Mouse (Mus musculus) MEL (cell line): ENCODE measurements around the gene Serinc5. TPM values are rescaled to one million over a fixed set of nuclear protein-coding genes. Genes with fewer than 3 reads are reported as not detected.

ENCODE experiments used
- DNase-seq: peaks from one replicate; pipeline ENCODE4 v3.0.0; 2011; ENCODE audit warnings: low read depth, low spot score
- H3K27ac ChIP-seq: 2 replicates; pipeline ENCODE4 v1.5.1; 2012; ENCODE audit warnings: low read depth, mild to moderate bottlenecking, control low read depth, low read length, moderate library complexity; ENCODE audit not compliant: control insufficient read depth
- H3K27me3 ChIP-seq, 2 experiments: fragments of 150-350 bp in 1 of 2; sonication (generic) in 1 of 2; 2 replicates each; pipeline ENCODE4 v1.6.1; 2012; ENCODE audit warnings: low read length in 2 of 2, mild to moderate bottlenecking in 2 of 2, improper control_type of control experiment in 1 of 2, moderate library complexity in 1 of 2; ENCODE audit not compliant: insufficient read depth in 2 of 2, control insufficient read depth in 1 of 2
- H3K36me3 ChIP-seq, 2 experiments: 2 replicates each; pipeline ENCODE4 v1.6.1; 2012 to 2014; ENCODE audit warnings: low read length in 2 of 2, improper control_type of control experiment in 1 of 2, inconsistent platforms in 1 of 2, mild to moderate bottlenecking in 1 of 2; ENCODE audit not compliant: insufficient read depth in 2 of 2, control insufficient read depth in 1 of 2
- H3K4me1 ChIP-seq, 2 experiments: fragments of 150-350 bp in 1 of 2; sonication (generic) in 1 of 2; 2 replicates each; pipeline ENCODE4 v1.6.1; 2012; ENCODE audit warnings: low read length in 2 of 2, improper control_type of control experiment in 1 of 2, mild to moderate bottlenecking in 1 of 2; ENCODE audit not compliant: insufficient read depth in 2 of 2, control insufficient read depth in 1 of 2
- H3K4me3 ChIP-seq, 2 experiments: fragments of 150-350 bp in 1 of 2; sonication (generic) in 1 of 2; 2 replicates each; pipeline ENCODE4 v1.5.1; 2012; ENCODE audit warnings: low read depth in 2 of 2, low read length in 2 of 2, mild to moderate bottlenecking in 2 of 2, moderate library complexity in 2 of 2, control low read depth in 1 of 2, improper control_type of control experiment in 1 of 2; ENCODE audit not compliant: control insufficient read depth in 1 of 2, insufficient read depth in 1 of 2
- H3K79me2 ChIP-seq: 2 replicates; pipeline ENCODE4 v1.6.1; 2012; ENCODE audit warnings: mild to moderate bottlenecking, low read length, moderate library complexity; ENCODE audit not compliant: control insufficient read depth, poor library complexity, insufficient read depth
- H3K9ac ChIP-seq: 2 replicates; pipeline ENCODE4 v1.6.1; 2012; ENCODE audit warnings: low read depth, mild to moderate bottlenecking, control low read depth, low read length, moderate library complexity; ENCODE audit not compliant: control insufficient read depth, poor library complexity, severe bottlenecking
- H3K9me3 ChIP-seq: fragments of 150-350 bp; sonication (generic); replicated peaks from 2 replicates; pipeline ENCODE4 v1.6.1; 2012; ENCODE audit warnings: mild to moderate bottlenecking, low read length, improper control_type of control experiment, moderate library complexity; ENCODE audit not compliant: insufficient read depth
- CHD1 ChIP-seq: IDR thresholded peaks from 2 replicates; pipeline ENCODE4 v1.6.1; 2012; ENCODE audit warnings: low read depth, mild to moderate bottlenecking, inconsistent platforms, low read length, improper control_type of control experiment
- ELF1 ChIP-seq: IDR thresholded peaks from 2 replicates; pipeline ENCODE4 v1.6.1; 2014; ENCODE audit warnings: low read depth, mild to moderate bottlenecking, inconsistent platforms, low read length, improper control_type of control experiment, moderate library complexity
- EP300 ChIP-seq, 2 experiments: IDR thresholded peaks; 2 replicates each; pipeline ENCODE4 v1.6.1; 2011; ENCODE audit warnings: improper control_type of control experiment in 2 of 2, low read length in 2 of 2, low read depth in 1 of 2, mild to moderate bottlenecking in 1 of 2
- ETS1 ChIP-seq: IDR thresholded peaks from 2 replicates; pipeline ENCODE4 v1.6.1; 2012; ENCODE audit warnings: low read depth, mild to moderate bottlenecking, inconsistent platforms, low read length, improper control_type of control experiment, moderate library complexity
- GATA1 ChIP-seq: IDR thresholded peaks from 2 replicates; pipeline ENCODE4 v1.6.1; 2011; ENCODE audit warnings: low read depth, low read length, improper control_type of control experiment
- HCFC1 ChIP-seq: IDR thresholded peaks from 2 replicates; pipeline ENCODE4 v1.6.1; 2012; ENCODE audit warnings: low read depth, mild to moderate bottlenecking, inconsistent platforms, low read length, improper control_type of control experiment, moderate library complexity
- MAFK ChIP-seq: IDR thresholded peaks from 2 replicates; pipeline ENCODE4 v1.6.1; 2011; ENCODE audit warnings: low read depth, mild to moderate bottlenecking, low read length, improper control_type of control experiment, borderline replicate concordance
- MAX ChIP-seq: IDR thresholded peaks from 2 replicates; pipeline ENCODE4 v1.6.1; 2011; ENCODE audit warnings: low read length, improper control_type of control experiment
- MAZ ChIP-seq: IDR thresholded peaks from 2 replicates; pipeline ENCODE4 v1.6.1; 2012; ENCODE audit warnings: low read depth, mild to moderate bottlenecking, inconsistent platforms, low read length, improper control_type of control experiment
- MEF2A ChIP-seq: IDR thresholded peaks from 2 replicates; pipeline ENCODE4 v1.6.1; 2014; ENCODE audit warnings: low read depth, mild to moderate bottlenecking, inconsistent platforms, low read length, improper control_type of control experiment; ENCODE audit not compliant: poor library complexity, insufficient replicate concordance, severe bottlenecking; ENCODE audit errors: extremely low read depth
- MYC ChIP-seq: IDR thresholded peaks from 2 replicates; pipeline ENCODE4 v1.6.1; 2011; ENCODE audit warnings: low read depth, mild to moderate bottlenecking, low read length, improper control_type of control experiment, moderate library complexity
- POLR2A ChIP-seq, 2 experiments: IDR thresholded peaks; 2 replicates each; pipeline ENCODE4 v1.6.1; 2011 to 2012; ENCODE audit warnings: low read length in 2 of 2, mild to moderate bottlenecking in 2 of 2, control low read depth in 1 of 2, improper control_type of control experiment in 1 of 2, low read depth in 1 of 2, moderate library complexity in 1 of 2; ENCODE audit not compliant: control insufficient read depth in 1 of 2, insufficient read depth in 1 of 2, poor library complexity in 1 of 2
- POLR2AphosphoS2 ChIP-seq: IDR thresholded peaks from 2 replicates; pipeline ENCODE4 v1.6.1; 2011; ENCODE audit warnings: low read length, improper control_type of control experiment
- POLR2AphosphoS5 ChIP-seq: IDR thresholded peaks from 2 replicates; pipeline ENCODE4 v1.6.1; 2012; ENCODE audit warnings: low read depth, borderline replicate concordance, mild to moderate bottlenecking, inconsistent platforms, low read length, moderate library complexity, mixed read lengths
- RAD21 ChIP-seq: IDR thresholded peaks from 2 replicates; pipeline ENCODE4 v1.6.1; 2011; ENCODE audit warnings: mild to moderate bottlenecking, low read depth, low read length, improper control_type of control experiment
- TAL1 ChIP-seq: IDR thresholded peaks from 2 replicates; pipeline ENCODE4 v1.6.1; 2012; ENCODE audit warnings: mild to moderate bottlenecking, inconsistent platforms, low read length, moderate library complexity, mixed read lengths
- TBP ChIP-seq: IDR thresholded peaks from 2 replicates; pipeline ENCODE4 v1.8.0; 2011; ENCODE audit warnings: low read depth, low read length, improper control_type of control experiment
- TCF12 ChIP-seq: IDR thresholded peaks from 2 replicates; pipeline ENCODE4 v1.6.1; 2014; ENCODE audit warnings: low read depth, mild to moderate bottlenecking, inconsistent platforms, low read length, improper control_type of control experiment, moderate library complexity
- UBTF ChIP-seq: IDR thresholded peaks from 2 replicates; pipeline ENCODE4 v1.6.1; 2012; ENCODE audit warnings: low read depth, mild to moderate bottlenecking, inconsistent platforms, low read length, improper control_type of control experiment, moderate library complexity, borderline replicate concordance; ENCODE audit not compliant: insufficient read depth
- ZKSCAN1 ChIP-seq: IDR thresholded peaks from 2 replicates; pipeline ENCODE4 v1.6.1; 2012; ENCODE audit warnings: low read depth, mild to moderate bottlenecking, inconsistent platforms, low read length, improper control_type of control experiment, moderate library complexity
- ZNF384 ChIP-seq: IDR thresholded peaks from 2 replicates; pipeline ENCODE4 v1.6.1; 2012; ENCODE audit warnings: low read depth, mild to moderate bottlenecking, inconsistent platforms, low read length, improper control_type of control experiment
- polyA plus RNA-seq, 2 experiments: library from polyadenylated mRNA; stranded (reverse) in 1 of 2; unstranded in 1 of 2; fragments of >175 nt in 1 of 2; fragments of >200 nt in 1 of 2; gene quantifications; 2 replicates each; pipeline versions ENCODE4 v1.2.1 to v1.2.4; 2012; ENCODE audit warnings: low replicate concordance in 2 of 2, low read depth in 1 of 2; ENCODE audit not compliant: insufficient read length in 2 of 2, insufficient read depth in 1 of 2, missing spikeins in 1 of 2
- total RNA-seq: library from RNA; depleted of rRNA; stranded (reverse); fragments of 300-350 nt; gene quantifications from 2 replicates; pipeline ENCODE4 v1.2.3, GENCODE M21; 2012

The Serinc5 gene
- total and polyA plus RNA-seq, 3 experiments: 4.0 to 8.8 TPM; not detected in 1

DNA sequence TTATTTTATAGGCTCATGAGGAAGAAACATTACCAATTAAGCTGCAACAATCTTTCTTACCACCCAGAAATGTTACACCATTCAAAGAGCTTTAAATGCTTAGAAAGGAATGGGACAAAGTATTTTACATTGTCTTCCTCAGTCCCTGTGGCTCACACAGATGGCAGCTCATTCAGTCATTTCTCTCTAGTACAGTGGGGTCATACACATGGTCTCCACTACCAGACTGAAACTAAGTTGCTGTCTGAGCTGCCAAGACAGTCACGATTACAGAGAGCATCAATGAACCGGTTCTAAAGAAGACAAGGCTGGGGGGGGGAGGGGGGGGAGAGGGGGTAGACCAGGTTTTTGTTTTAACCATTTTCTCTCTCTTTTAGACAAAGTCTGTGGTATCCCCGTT, 19.7 kb upstream of the Serinc5 start:
- Histone ChIP-seq H3K79me2 (no peaks in the 10 kb centered on the region), H3K9ac (no peak overlapping the region), H3K4me1 (peaks cover 9 to 12% of the 10 kb centered on the region in 2 experiments; a peak in 3 of 4 replicates), H3K36me3 (peaks cover 0 to 19% of the 10 kb centered on the region in 2 experiments; a peak in 2 of 4 replicates), H3K4me3 (no peak overlapping the region), H3K27me3 (no peaks in the 10 kb centered on the region), H3K27ac (no peak overlapping the region)
- no peak for DNase-seq
- no peak for TF ChIP-seq TAL1
- no peak for TF ChIP-seq POLR2AphosphoS5
- no peak for TF ChIP-seq MAZ
- TF ChIP-seq ETS1: no peak
- TF ChIP-seq MAFK: no peak
- no peak for TF ChIP-seq CHD1
- no peak for TF ChIP-seq EP300 (IDR thresholded peaks at IDR 0.05; ENCODE audit: low read depth in 1 of 2, low read length in 2 of 2)
- no peak for TF ChIP-seq TBP
- no peak for TF ChIP-seq POLR2A (IDR thresholded peaks at IDR 0.05; ENCODE audit: control insufficient read depth in 1 of 2, insufficient read depth in 1 of 2, low read depth in 1 of 2, low read length in 2 of 2, poor library complexity in 1 of 2)
- no peak for TF ChIP-seq MYC
- TF ChIP-seq, all 39 proteins: peak for 0
- H3K9me3 ChIP-seq: no peaks in the 10 kb centered on the region

DNA sequence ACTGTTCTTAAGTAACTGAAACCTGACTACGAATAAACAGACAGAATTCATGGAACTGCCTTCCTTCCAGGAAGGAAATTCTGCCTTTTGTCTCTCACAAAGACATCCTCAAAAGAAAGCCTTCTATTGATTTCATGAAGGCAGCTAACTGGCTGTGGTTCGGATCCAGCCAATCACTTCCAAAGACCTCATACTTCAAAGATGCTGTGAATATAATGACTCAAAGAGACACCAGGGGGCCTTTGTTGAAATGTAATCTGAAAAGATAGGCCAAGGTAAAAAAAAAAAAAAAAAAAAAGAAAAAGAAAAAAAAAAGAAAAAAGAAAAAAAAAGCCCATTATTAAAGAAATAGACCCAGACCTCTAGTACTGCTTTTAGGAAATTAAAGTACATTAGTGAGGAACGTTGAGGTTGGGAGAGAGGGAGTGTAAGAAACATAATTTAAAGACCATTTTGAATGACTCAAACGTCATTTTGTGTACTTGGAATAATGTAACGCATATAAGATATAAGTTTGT, 18.6 kb upstream of the Serinc5 start:
- peak; percentile 61 for DNase-seq
- peak overlapping the region; percentile 62 for H3K27ac ChIP-seq
- no peak for TF ChIP-seq POLR2AphosphoS5
- TF ChIP-seq CHD1: 0 out of 2 replicates have a peak, but pooled peaks have one; percentile 16
- TF ChIP-seq MEF2A: no peak
- TF ChIP-seq GATA1: no peak
- TF ChIP-seq ETS1: peak; percentile 41; the same call in 1 of the 2 replicates
- no peak for TF ChIP-seq HCFC1
- no peak for TF ChIP-seq EP300 (IDR thresholded peaks at IDR 0.05; ENCODE audit: low read depth in 1 of 2, low read length in 2 of 2)
- peak; percentile 92 for TF ChIP-seq ZNF384
- TF ChIP-seq ELF1: no peak
- no peak for TF ChIP-seq MAX
- no peak for TF ChIP-seq POLR2AphosphoS2
- no peak for TF ChIP-seq UBTF
- no peak for TF ChIP-seq TCF12
- TF ChIP-seq RAD21: no peak
- TF ChIP-seq ZKSCAN1: no peak
- peaks cover 0 to 19% of the 10 kb centered on the region in 2 experiments; a peak in 2 of 4 replicates for H3K36me3 ChIP-seq
- no peaks in the 10 kb centered on the region for H3K27me3 ChIP-seq
- H3K79me2 ChIP-seq: no peaks in the 10 kb centered on the region
- H3K9ac ChIP-seq: no peak overlapping the region
- H3K4me1 ChIP-seq: peaks cover 9 to 12% of the 10 kb centered on the region in 2 experiments; a peak in 3 of 4 replicates
- no peaks in the 10 kb centered on the region for H3K9me3 ChIP-seq
- H3K4me3 ChIP-seq: peak overlapping the region; percentile 20 to 44; a peak in 3 of 4 replicates
